Mouse (Mus musculus) myocyte (in vitro differentiated cells): ENCODE measurements around the gene Nampt. TPM values are rescaled to one million over a fixed set of nuclear protein-coding genes. Genes with fewer than 3 reads are reported as not detected.
A peak's percentile ranks its signal among the peaks of the same experiment; 100 is the strongest.

Source experiments
- H3K27me3 ChIP-seq: one replicate; pipeline ENCODE4 v1.6.1; 2011; ENCODE audit not compliant: control insufficient read depth, insufficient read depth, insufficient read length
- H3K36me3 ChIP-seq: one replicate; pipeline ENCODE4 v1.6.1; 2011; ENCODE audit not compliant: control insufficient read depth, insufficient read depth
- H3K4me2 ChIP-seq: one replicate; pipeline ENCODE4 v1.6.1; 2011; ENCODE audit warnings: low read depth, control low read depth
- H3K4me3 ChIP-seq: one replicate; pipeline ENCODE4 v1.5.1; 2011; ENCODE audit warnings: mild to moderate bottlenecking, control low read depth, moderate library complexity
- H3K79me2 ChIP-seq: one replicate; pipeline ENCODE4 v1.6.1; 2011; ENCODE audit not compliant: control insufficient read depth, insufficient read depth
- H3ac ChIP-seq: one replicate; pipeline ENCODE4 v1.6.1; 2011; ENCODE audit not compliant: control insufficient read depth, insufficient read length
- CEBPB ChIP-seq: IDR thresholded peaks from 2 replicates; pipeline ENCODE4 v1.6.1; 2011; ENCODE audit warnings: mild to moderate bottlenecking, moderate library complexity; ENCODE audit not compliant: poor library complexity, insufficient read depth, severe bottlenecking
- E2F4 ChIP-seq: IDR thresholded peaks from one replicate; pipeline ENCODE4 v1.6.1; 2011; ENCODE audit warnings: mild to moderate bottlenecking, control low read depth, moderate library complexity; ENCODE audit not compliant: insufficient read depth
- MAX ChIP-seq: IDR thresholded peaks from one replicate; pipeline ENCODE4 v1.6.1; 2011; ENCODE audit warnings: low read depth, mild to moderate bottlenecking, control low read depth
- MYOD1 ChIP-seq, 3 experiments: IDR thresholded peaks; one replicate each; pipeline ENCODE4 v1.6.1; 2011; ENCODE audit warnings: control low read depth in 2 of 3, low read depth in 2 of 3, mild to moderate bottlenecking in 2 of 3, moderate library complexity in 1 of 3; ENCODE audit not compliant: insufficient read length in 2 of 3, control insufficient read depth in 1 of 3
- MYOG ChIP-seq, 3 experiments: IDR thresholded peaks; one replicate each; pipeline ENCODE4 v1.6.1; 2011; ENCODE audit warnings: control low read depth in 2 of 3, low read depth in 2 of 3, mild to moderate bottlenecking in 2 of 3; ENCODE audit not compliant: insufficient read length in 2 of 3, control insufficient read depth in 1 of 3, insufficient read depth in 1 of 3
- POLR2A ChIP-seq: IDR thresholded peaks from one replicate; pipeline ENCODE4 v1.6.1; 2011; ENCODE audit warnings: low read depth, mild to moderate bottlenecking, control low read depth, moderate library complexity; ENCODE audit not compliant: insufficient read length
- POLR2AphosphoS2 ChIP-seq: IDR thresholded peaks from one replicate; pipeline ENCODE4 v1.6.1; 2011; ENCODE audit warnings: low read depth, control low read depth; ENCODE audit not compliant: insufficient read length
- REST ChIP-seq: IDR thresholded peaks from one replicate; pipeline ENCODE4 v1.6.1; 2011; ENCODE audit warnings: mild to moderate bottlenecking, control low read depth, moderate library complexity; ENCODE audit not compliant: insufficient read depth, insufficient read length
- SRF ChIP-seq: IDR thresholded peaks from one replicate; pipeline ENCODE4 v1.6.1; 2011; ENCODE audit warnings: low read depth; ENCODE audit not compliant: control insufficient read depth, insufficient read length
- TCF12 ChIP-seq: IDR thresholded peaks from one replicate; pipeline ENCODE4 v1.6.1; 2011; ENCODE audit warnings: mild to moderate bottlenecking, control low read depth; ENCODE audit not compliant: poor library complexity, insufficient read depth, severe bottlenecking
- TCF3 ChIP-seq: IDR thresholded peaks from one replicate; pipeline ENCODE4 v1.6.1; 2011; ENCODE audit warnings: low read depth, control low read depth; ENCODE audit not compliant: insufficient read length
- USF1 ChIP-seq: IDR thresholded peaks from one replicate; pipeline ENCODE4 v1.6.1; 2011; ENCODE audit warnings: low read depth, mild to moderate bottlenecking, control low read depth, moderate library complexity
- polyA plus RNA-seq: library from polyadenylated mRNA; unstranded; fragments of >200 nt; fragmentation: generic; extraction: Trizol; gene quantifications from one replicate; pipeline ENCODE4 v1.2.1, GENCODE M21; 2012; ENCODE audit warnings: missing spikeins

Nampt gene
- polyA plus RNA-seq: 8.8 TPM

DNA sequence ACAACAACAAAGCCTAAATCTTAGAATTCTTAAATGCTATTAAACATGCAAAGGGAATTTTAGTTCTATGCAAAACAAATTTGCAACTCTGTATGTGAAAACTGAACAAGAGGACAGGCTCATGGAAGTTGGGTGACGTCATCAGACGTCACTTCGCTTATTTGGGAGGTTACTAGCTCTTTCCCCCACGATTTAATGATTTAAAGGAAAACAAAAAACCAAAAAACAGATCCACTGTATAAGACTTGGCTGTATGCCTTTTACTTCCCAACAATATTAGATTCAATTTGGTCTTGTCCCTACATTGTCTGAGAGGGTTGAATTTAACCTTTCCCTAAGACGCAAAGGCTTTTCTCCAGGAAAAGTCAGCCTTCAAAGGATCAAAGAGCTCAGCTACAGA is at the start of gene Nampt:
Gene Nampt (plus strand): TSS at position 130 of the 400 bp plus-strand sequence.
- Histone ChIP-seq H3ac (peak within 1 kb of the TSS; percentile 45), H3K4me3 (peak within 1 kb of the TSS; percentile 71), H3K36me3 (peaks cover 6% of the 10 kb centered on the region), H3K27me3 (no peaks in the 10 kb centered on the region), H3K79me2 (peaks cover 38% of the 10 kb centered on the region), H3K4me2 (peak within 1 kb of the TSS; percentile 97)
- TF ChIP-seq MYOG (IDR thresholded peaks at IDR 0.05; ENCODE audit: control insufficient read depth in 1 of 3, insufficient read depth in 1 of 3, insufficient read length in 2 of 3, low read depth in 2 of 3) (no peak), POLR2A (no peak), USF1 (no peak), E2F4 (no peak), MAX (no peak), POLR2AphosphoS2 (no peak)

DNA sequence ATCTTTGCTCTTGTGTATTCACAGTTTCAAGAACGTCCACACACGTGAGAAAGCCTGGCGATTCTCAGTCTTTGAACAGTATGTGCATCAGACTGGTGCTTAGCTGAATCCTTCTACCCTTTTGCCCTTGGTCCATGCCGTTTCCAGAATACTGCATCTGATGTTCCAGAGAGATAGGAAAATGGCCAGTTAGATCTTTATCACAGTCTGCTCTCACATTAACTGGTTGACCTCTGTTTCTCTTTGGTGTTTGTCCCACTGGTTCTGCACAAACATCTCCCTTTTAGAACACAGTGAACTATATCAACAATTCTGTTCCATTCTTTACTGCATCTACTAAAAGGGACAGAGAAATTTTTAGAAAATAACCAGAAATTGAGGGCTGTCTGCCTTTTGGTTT is 48.6 kb upstream of the Nampt start:
- Histone ChIP-seq H3ac (no peak overlapping the region), H3K4me3 (no peak overlapping the region), H3K4me2 (no peak overlapping the region), H3K27me3 (no peaks in the 10 kb centered on the region), H3K36me3 (no peaks in the 10 kb centered on the region), H3K79me2 (no peaks in the 10 kb centered on the region)
- TF ChIP-seq SRF: no peak

DNA sequence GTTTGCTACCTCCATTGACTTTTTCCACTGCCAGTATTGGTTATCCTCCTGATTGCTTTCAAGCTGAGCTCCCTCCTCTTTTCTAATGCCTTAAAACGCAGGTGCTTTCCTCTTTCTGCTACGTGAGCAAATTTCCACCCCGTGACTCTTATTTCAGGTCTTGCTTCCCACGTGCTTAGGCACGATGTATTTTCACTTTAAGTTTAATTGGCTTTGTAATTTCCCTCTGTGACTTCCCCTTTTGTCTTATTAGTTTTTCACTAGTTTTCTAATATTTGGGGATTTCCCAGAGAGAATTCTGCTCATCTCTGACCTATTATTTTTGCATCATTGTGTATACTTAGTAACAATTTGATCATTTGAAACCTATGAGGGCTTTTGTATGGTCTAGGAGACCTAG is 44.8 kb upstream of the Nampt start:
- TF ChIP-seq USF1: no peak
- TF ChIP-seq POLR2AphosphoS2: no peak
- no peak for TF ChIP-seq MAX
- H3K4me2 ChIP-seq: no peak overlapping the region
- no peak overlapping the region for H3ac ChIP-seq
- no peak overlapping the region for H3K4me3 ChIP-seq
- H3K27me3 ChIP-seq: no peaks in the 10 kb centered on the region
- H3K79me2 ChIP-seq: no peaks in the 10 kb centered on the region
- H3K36me3 ChIP-seq: no peaks in the 10 kb centered on the region

DNA sequence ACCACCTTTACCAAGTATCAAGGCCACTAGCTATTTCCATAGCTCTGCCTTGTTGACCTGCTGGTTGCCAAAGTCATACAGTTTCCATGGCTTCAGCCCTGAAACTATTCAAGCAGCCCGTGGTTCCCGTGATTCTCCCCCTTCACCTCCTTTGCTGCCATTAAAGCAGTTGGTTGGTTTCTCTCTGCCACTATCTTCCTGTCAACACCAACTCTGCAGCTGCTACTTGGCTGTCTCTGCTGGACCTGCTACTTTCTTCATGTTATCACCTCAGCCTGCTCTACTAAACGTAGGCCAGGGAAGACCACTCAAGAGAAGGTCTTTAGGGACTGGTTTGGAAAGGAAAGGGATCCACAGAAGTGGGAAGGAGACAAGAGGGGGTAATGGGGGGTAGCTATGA is 30.3 kb upstream of the Nampt start:
- Histone ChIP-seq H3K4me2 (no peak overlapping the region), H3K79me2 (no peaks in the 10 kb centered on the region), H3K4me3 (no peak overlapping the region), H3K27me3 (no peaks in the 10 kb centered on the region), H3ac (no peak overlapping the region), H3K36me3 (no peaks in the 10 kb centered on the region)
- TF ChIP-seq POLR2A (no peak), CEBPB (no peak), REST (no peak), SRF (no peak), POLR2AphosphoS2 (no peak), MYOG (IDR thresholded peaks at IDR 0.05; ENCODE audit: control insufficient read depth in 1 of 3, insufficient read depth in 1 of 3, insufficient read length in 2 of 3, low read depth in 2 of 3) (no peak), MAX (no peak)

DNA sequence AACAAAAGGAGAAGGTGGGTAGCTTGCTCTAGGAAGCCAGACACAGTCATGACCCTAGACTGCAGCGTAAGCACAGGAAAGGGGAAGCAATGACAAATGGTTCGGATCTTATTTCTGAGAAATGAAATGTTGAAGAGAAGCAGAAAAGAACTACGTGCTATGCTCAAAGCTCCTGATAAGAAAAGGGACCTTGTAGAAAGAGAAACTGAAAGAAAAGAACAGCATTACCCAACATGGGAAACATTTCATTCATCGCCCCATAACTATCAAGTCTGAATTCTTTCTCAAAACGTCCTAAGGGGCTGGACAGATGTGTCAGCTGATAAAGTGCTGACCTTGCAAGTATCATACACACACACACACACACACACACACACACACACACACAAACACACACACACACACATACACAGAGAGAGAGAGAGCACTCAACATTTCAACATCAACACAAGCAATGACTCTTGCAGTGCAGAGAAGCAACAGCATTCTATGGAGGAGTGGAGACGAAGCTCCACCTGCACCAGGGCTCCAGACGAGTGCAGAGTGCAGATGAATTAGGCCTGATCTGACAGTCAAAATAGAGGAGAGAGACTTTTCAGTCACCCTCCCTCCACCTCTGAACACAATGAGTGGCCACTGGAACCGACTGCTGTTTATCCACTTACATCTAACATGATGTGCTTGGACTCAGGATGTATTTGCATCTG is 23.4 kb upstream of the Nampt start:
- H3K79me2 ChIP-seq: no peaks in the 10 kb centered on the region
- H3K4me2 ChIP-seq: peak overlapping the region; percentile 22
- H3K36me3 ChIP-seq: no peaks in the 10 kb centered on the region
- no peaks in the 10 kb centered on the region for H3K27me3 ChIP-seq
- TF ChIP-seq CEBPB (no peak), POLR2A (no peak), TCF12 (no peak), POLR2AphosphoS2 (no peak), REST (no peak), TCF3 (no peak), SRF (no peak), MYOD1 (IDR thresholded peaks at IDR 0.05; ENCODE audit: control insufficient read depth in 1 of 3, insufficient read length in 2 of 3, low read depth in 2 of 3) (no peak), E2F4 (no peak)
- H3ac ChIP-seq: no peak overlapping the region
- H3K4me3 ChIP-seq: no peak overlapping the region

DNA sequence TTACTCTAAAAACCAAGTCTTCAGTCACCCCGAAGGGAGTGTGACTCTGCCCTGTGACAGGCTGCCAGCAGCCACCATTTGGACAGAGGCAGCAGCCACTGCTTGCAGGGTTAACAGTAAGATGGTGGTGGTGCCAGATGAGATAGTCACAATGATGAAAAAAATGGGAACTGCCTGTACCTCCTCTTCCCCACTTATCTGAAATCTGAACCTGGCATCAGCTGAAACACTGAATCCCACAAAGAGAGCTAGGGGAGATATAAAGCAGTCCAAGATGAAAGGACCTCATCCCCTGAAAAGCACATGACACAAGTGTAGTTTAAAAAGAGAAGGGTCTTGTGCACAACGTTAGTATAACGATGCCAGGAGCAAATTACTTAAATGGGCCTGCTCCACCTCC is 21.9 kb upstream of the Nampt start:
- H3K4me3 ChIP-seq: no peak overlapping the region
- TF ChIP-seq TCF3 (no peak), E2F4 (no peak), MYOG (IDR thresholded peaks at IDR 0.05; ENCODE audit: control insufficient read depth in 1 of 3, insufficient read depth in 1 of 3, insufficient read length in 2 of 3, low read depth in 2 of 3) (no peak), REST (no peak), POLR2AphosphoS2 (no peak), MYOD1 (IDR thresholded peaks at IDR 0.05; ENCODE audit: control insufficient read depth in 1 of 3, insufficient read length in 2 of 3, low read depth in 2 of 3) (no peak), MAX (no peak), POLR2A (no peak), CEBPB (no peak), SRF (no peak), TCF12 (no peak), USF1 (no peak)
- no peaks in the 10 kb centered on the region for H3K36me3 ChIP-seq
- no peaks in the 10 kb centered on the region for H3K27me3 ChIP-seq
- no peak overlapping the region for H3K4me2 ChIP-seq
- no peak overlapping the region for H3ac ChIP-seq
- no peaks in the 10 kb centered on the region for H3K79me2 ChIP-seq
